Mouse (Mus musculus): ENCODE results near the gene Tas2r108. TPM values are rescaled to one million over a fixed set of nuclear protein-coding genes. Genes with fewer than 3 reads are reported as not detected.

Tas2r108 gene
- polyA plus RNA-seq (2012; rRNA removed): 0.26 and 0.36 TPM in 2 replicates

- H3K27ac ChIP-seq (ENCODE audit: control insufficient read depth, insufficient read depth, low read length): no peak within 1 kb of the TSS
- WGBS: 92% methylated on average over 3 of the region's 3 CpGs
- H3K36me3 ChIP-seq (ENCODE audit: control insufficient read depth, insufficient read depth, low read length): no peaks in the 10 kb centered on the region
- no peak for TF ChIP-seq POLR2A (IDR thresholded peaks at IDR 0.05; ENCODE audit: control insufficient read depth, extremely low read depth, insufficient read depth, low read length, poor library complexity)
- no peak for TF ChIP-seq CTCF (IDR thresholded peaks at IDR 0.05; ENCODE audit: borderline replicate concordance, control insufficient read depth, extremely low read depth, insufficient read depth, low read length, poor library complexity)
- H3K4me3 ChIP-seq (ENCODE audit: control insufficient read depth, insufficient read depth, low read length): no peak within 1 kb of the TSS
- H3K27me3 ChIP-seq (ENCODE audit: control insufficient read depth, insufficient read depth, low read length): no peaks in the 10 kb centered on the region
- no peak for DNase-seq
- no peaks in the 10 kb centered on the region for H3K4me1 ChIP-seq (replicated peaks; ENCODE audit: control insufficient read depth, insufficient read depth, low read length)
Measured at GRCm38 (mm10) chr6:40493229-40493628, at the start of gene Tas2r108. Gene Tas2r108, plus strand, starts transcription at chr6:40493529.

GRCm38 (mm10) chr6:40448626-40449025, 44.7 kb upstream of the Tas2r108 start:
- H3K27me3 ChIP-seq (ENCODE audit: control insufficient read depth, insufficient read depth, low read length): no peaks in the 10 kb centered on the region
- DNase-seq: no peak
- no peaks in the 10 kb centered on the region for H3K4me1 ChIP-seq (replicated peaks; ENCODE audit: control insufficient read depth, insufficient read depth, low read length)
- no peak for TF ChIP-seq POLR2A (IDR thresholded peaks at IDR 0.05; ENCODE audit: control insufficient read depth, extremely low read depth, insufficient read depth, low read length, poor library complexity)
- no peak for TF ChIP-seq CTCF (IDR thresholded peaks at IDR 0.05; ENCODE audit: borderline replicate concordance, control insufficient read depth, extremely low read depth, insufficient read depth, low read length, poor library complexity)
- H3K36me3 ChIP-seq (ENCODE audit: control insufficient read depth, insufficient read depth, low read length): no peaks in the 10 kb centered on the region
- H3K4me3 ChIP-seq (ENCODE audit: control insufficient read depth, insufficient read depth, low read length): no peak overlapping the region
- no peak overlapping the region for H3K27ac ChIP-seq (ENCODE audit: control insufficient read depth, insufficient read depth, low read length)

- Histone ChIP-seq H3K4me3 (ENCODE audit: control insufficient read depth, insufficient read depth, low read length) (no peak overlapping the region), H3K27ac (ENCODE audit: control insufficient read depth, insufficient read depth, low read length) (no peak overlapping the region), H3K27me3 (ENCODE audit: control insufficient read depth, insufficient read depth, low read length) (no peaks in the 10 kb centered on the region), H3K4me1 (replicated peaks; ENCODE audit: control insufficient read depth, insufficient read depth, low read length) (no peaks in the 10 kb centered on the region), H3K36me3 (ENCODE audit: control insufficient read depth, insufficient read depth, low read length) (no peaks in the 10 kb centered on the region)
- no peak for TF ChIP-seq POLR2A (IDR thresholded peaks at IDR 0.05; ENCODE audit: control insufficient read depth, extremely low read depth, insufficient read depth, low read length, poor library complexity)
- TF ChIP-seq CTCF (IDR thresholded peaks at IDR 0.05; ENCODE audit: borderline replicate concordance, control insufficient read depth, extremely low read depth, insufficient read depth, low read length, poor library complexity): no peak
- no peak for DNase-seq
- WGBS: 21% methylated on average over 7 of the region's 7 CpGs
Measured at GRCm38 (mm10) chr6:40454436-40455041, 38.8 kb upstream of the Tas2r108 start.

GRCm38 (mm10) chr6:40465710-40466109, 27.6 kb upstream of the Tas2r108 start:
- DNase-seq: peak; percentile 11
- Histone ChIP-seq H3K4me1 (replicated peaks; ENCODE audit: control insufficient read depth, insufficient read depth, low read length) (no peaks in the 10 kb centered on the region), H3K4me3 (ENCODE audit: control insufficient read depth, insufficient read depth, low read length) (no peak overlapping the region), H3K36me3 (ENCODE audit: control insufficient read depth, insufficient read depth, low read length) (no peaks in the 10 kb centered on the region), H3K27me3 (ENCODE audit: control insufficient read depth, insufficient read depth, low read length) (no peaks in the 10 kb centered on the region), H3K27ac (ENCODE audit: control insufficient read depth, insufficient read depth, low read length) (no peak overlapping the region)
- TF ChIP-seq CTCF (IDR thresholded peaks at IDR 0.05; ENCODE audit: borderline replicate concordance, control insufficient read depth, extremely low read depth, insufficient read depth, low read length, poor library complexity): no peak
- no peak for TF ChIP-seq POLR2A (IDR thresholded peaks at IDR 0.05; ENCODE audit: control insufficient read depth, extremely low read depth, insufficient read depth, low read length, poor library complexity)
- 60% methylated on average over 6 of the region's 6 CpGs for WGBS

GRCm38 (mm10) chr6:40470916-40471719, 22.2 kb upstream of the Tas2r108 start, which contains the start of gene Ssbp1:
Gene Ssbp1, plus strand, starts transcription at chr6:40471352.
- H3K4me1 ChIP-seq (replicated peaks; ENCODE audit: control insufficient read depth, insufficient read depth, low read length): peaks cover 3% of the 10 kb centered on the region
- no peaks in the 10 kb centered on the region for H3K27me3 ChIP-seq (ENCODE audit: control insufficient read depth, insufficient read depth, low read length)
- H3K4me3 ChIP-seq (ENCODE audit: control insufficient read depth, insufficient read depth, low read length): peak within 1 kb of the TSS; percentile 91
- DNase-seq: peak; percentile 91
- peaks cover 16% of the 10 kb centered on the region for H3K36me3 ChIP-seq (ENCODE audit: control insufficient read depth, insufficient read depth, low read length)
- under 1% methylated on average over 54 of the region's 54 CpGs for WGBS
- H3K27ac ChIP-seq (ENCODE audit: control insufficient read depth, insufficient read depth, low read length): peak within 1 kb of the TSS; percentile 78
- TF ChIP-seq POLR2A (IDR thresholded peaks at IDR 0.05; ENCODE audit: control insufficient read depth, extremely low read depth, insufficient read depth, low read length, poor library complexity): peak; percentile 95
- TF ChIP-seq CTCF (IDR thresholded peaks at IDR 0.05; ENCODE audit: borderline replicate concordance, control insufficient read depth, extremely low read depth, insufficient read depth, low read length, poor library complexity): peak; percentile 55; the same call in 1 of the 2 replicates

- 0% methylated on average over 7 of the region's 7 CpGs for WGBS
- Histone ChIP-seq H3K27me3 (ENCODE audit: control insufficient read depth, insufficient read depth, low read length) (no peaks in the 10 kb centered on the region), H3K27ac (ENCODE audit: control insufficient read depth, insufficient read depth, low read length) (peak overlapping the region; percentile 56), H3K4me3 (ENCODE audit: control insufficient read depth, insufficient read depth, low read length) (peak overlapping the region; percentile 91), H3K36me3 (ENCODE audit: control insufficient read depth, insufficient read depth, low read length) (peaks cover 18% of the 10 kb centered on the region), H3K4me1 (replicated peaks; ENCODE audit: control insufficient read depth, insufficient read depth, low read length) (peaks cover 3% of the 10 kb centered on the region)
- DNase-seq: peak; percentile 3
- TF ChIP-seq POLR2A (IDR thresholded peaks at IDR 0.05; ENCODE audit: control insufficient read depth, extremely low read depth, insufficient read depth, low read length, poor library complexity): no peak
Measured at GRCm38 (mm10) chr6:40471720-40472010, 21.7 kb upstream of the Tas2r108 start.

All from thymus, adult 2 months (tissue).